In the genomic region with DNA sequence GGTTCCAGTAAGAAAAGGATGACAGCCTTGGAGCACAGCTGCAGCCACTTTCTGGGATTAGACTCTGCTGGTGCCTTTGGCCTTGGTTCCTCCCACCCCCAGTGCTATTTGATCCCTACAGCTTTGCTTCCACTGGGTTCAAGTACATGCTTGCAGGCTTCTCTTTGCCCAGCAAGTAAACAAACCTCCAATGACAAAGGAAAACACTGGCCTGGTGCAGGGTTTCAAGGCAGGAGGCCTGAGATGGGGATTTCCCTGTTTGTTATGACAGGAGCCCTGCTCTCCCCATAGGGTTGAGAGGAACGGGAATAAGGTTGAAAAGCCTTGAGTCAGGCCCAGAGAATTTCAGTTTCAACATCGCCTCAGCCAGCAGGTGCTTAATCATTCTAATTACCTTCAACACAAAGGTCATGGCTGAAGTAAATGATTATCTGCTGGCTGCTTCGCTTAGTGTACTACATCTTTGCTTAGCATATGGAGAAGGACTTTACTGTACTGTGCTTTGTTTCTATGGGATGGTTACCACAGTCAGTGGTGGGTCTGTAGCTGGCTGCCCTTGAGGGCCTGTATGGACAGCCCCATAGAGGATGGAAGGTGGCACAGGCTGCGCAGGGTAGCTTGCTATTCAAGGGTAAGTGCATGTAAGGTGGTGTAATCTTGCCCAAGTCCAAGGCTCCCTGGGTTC, we compare ENCODE assay signal across 9 mouse cellular contexts.
DNase-seq lines count a peak whose midpoint lies in the region; ATAC-seq and TF ChIP-seq lines count a peak whose summit lies in the region.
"Had no signal": no experiment of that assay in that cellular context is flagged by ENCODE, and none has a peak within 500 bp of the region (broad histone marks: within the 10 kb centered on the region; RNA-seq: fewer than 3 reads in every experiment).

No protein-coding gene starts in this region.

- no peak for ATAC-seq in neural tube, embryonic 15.5 days (ENCODE audit: low FRiP score)
- no peak for ATAC-seq in activated CD4-positive, CD25-positive, alpha-beta regulatory T cell, adult 4 months

- no peaks in the 10 kb centered on the region for H3K36me3 ChIP-seq in liver, adult 2 months (ENCODE audit: control insufficient read depth, insufficient read depth, low read length)
- no peaks in the 10 kb centered on the region for H3K36me3 ChIP-seq in kidney, adult 2 months (ENCODE audit: control insufficient read depth, insufficient read depth, low read length)
- H3K36me3 ChIP-seq in neural tube, embryonic 15.5 days = no peaks in the 10 kb centered on the region
- H3K36me3 ChIP-seq: G1E had no signal

- H3K79me2 ChIP-seq in liver, adult 2 months (ENCODE audit: control insufficient read depth, insufficient read depth, low read length) = no peaks in the 10 kb centered on the region

- no peak overlapping the region for H3K9ac ChIP-seq in liver, adult 2 months (ENCODE audit: low read depth, low read length)
- H3K9ac ChIP-seq in neural tube, embryonic 15.5 days (replicated peaks) = no peak overlapping the region

- H3K27me3 ChIP-seq in liver, adult 2 months (ENCODE audit: control insufficient read depth, insufficient read depth, low read length) = no peaks in the 10 kb centered on the region
- H3K27me3 ChIP-seq in kidney, adult 2 months (replicated peaks; ENCODE audit: control insufficient read depth, insufficient read depth, low read length) = no peaks in the 10 kb centered on the region
- H3K27me3 ChIP-seq in neural tube, embryonic 15.5 days (replicated peaks) = no peaks in the 10 kb centered on the region

- peaks cover 4% of the 10 kb centered on the region for H3K4me1 ChIP-seq in liver, adult 2 months (ENCODE audit: control insufficient read depth, insufficient read depth, low read length)
- peaks cover 22% of the 10 kb centered on the region for H3K4me1 ChIP-seq in kidney, adult 2 months (ENCODE audit: control insufficient read depth, insufficient read depth, low read length)
- peaks cover 16% of the 10 kb centered on the region for H3K4me1 ChIP-seq in neural tube, embryonic 15.5 days

- no peaks in the 10 kb centered on the region for H3K9me3 ChIP-seq in neural tube, embryonic 15.5 days (replicated peaks)

- no peak for TF ChIP-seq POLR2A in liver, adult 2 months (IDR thresholded peaks at IDR 0.05; ENCODE audit: extremely low read depth, insufficient read depth, low read length)
- no peak for TF ChIP-seq POLR2A in kidney, adult 2 months (IDR thresholded peaks at IDR 0.05; ENCODE audit: low read depth, low read length)

- no peak overlapping the region for H3K27ac ChIP-seq in liver, adult 2 months (replicated peaks; ENCODE audit: insufficient read depth, low read depth, low read length)
- H3K27ac ChIP-seq in kidney, adult 2 months (ENCODE audit: insufficient read depth, low read depth, low read length) = peak overlapping the region; percentile 47; the same call in 1 of the 2 replicates
- H3K27ac ChIP-seq in neural tube, embryonic 15.5 days (replicated peaks) = peak overlapping the region; percentile 0

- TF ChIP-seq CTCF in liver, adult 2 months (IDR thresholded peaks at IDR 0.05; ENCODE audit: low read depth, low read length) = no peak
- TF ChIP-seq CTCF in kidney, adult 2 months (conservative IDR thresholded peaks at IDR 0.05; ENCODE audit: insufficient read depth, insufficient read length, low read depth, low read length) = no peak

- no peak overlapping the region for H3K4me2 ChIP-seq in neural tube, embryonic 15.5 days

- WGBS in liver, adult 2 months = 35% methylated on average over 4 of the region's 4 CpGs
- WGBS in kidney, adult 2 months = 39% methylated on average over 4 of the region's 4 CpGs
- 40% methylated on average over 4 of the region's 4 CpGs for WGBS in neural tube, embryonic 15.5 days

- intact Hi-C loops in left cerebral cortex, postnatal 25 days (cut with DNase I) = no loop called here

- H3K4me3 ChIP-seq in liver, adult 2 months (ENCODE audit: insufficient read depth, low read depth, low read length) = no peak overlapping the region
- H3K4me3 ChIP-seq in kidney, adult 2 months (ENCODE audit: insufficient read depth, low read depth, low read length) = no peak overlapping the region
- H3K4me3 ChIP-seq in neural tube, embryonic 15.5 days (replicated peaks) = no peak overlapping the region

- peak; percentile 57 for DNase-seq in liver, adult 2 months (ENCODE audit: extremely low read depth, low read depth, low spot score)
- no peak for DNase-seq in liver
- DNase-seq in embryo, embryonic 10 days (ENCODE audit: low spot score) = peak; percentile 59
- DNase-seq in kidney, adult 2 months = peak; percentile 75
- no peak for DNase-seq in left cerebral cortex, postnatal 25 days (ENCODE audit: low spot score in 2 of 2)
- DNase-seq in right cerebral cortex, postnatal 36 days (ENCODE audit: low spot score in 2 of 2) = no peak

Comparison
In these comparisons a context has a peak if more than half of its experiments do, and no peak if none do; other contexts are left out.
1. DNase-seq: peak in liver, adult 2 months (single experiment), embryo, embryonic 10 days (single experiment) and kidney, adult 2 months (single experiment); none in liver (single experiment), left cerebral cortex, postnatal 25 days (0 of 2) and right cerebral cortex, postnatal 36 days (0 of 2).